Mouse (Mus musculus) hindbrain, postnatal 0 days (tissue): ENCODE measurements around the gene Foxd3. TPM values are rescaled to one million over a fixed set of nuclear protein-coding genes. Genes with fewer than 3 reads are reported as not detected.
"Not testable (repeated sequence)": the region's sequence is repeated elsewhere in the genome, so short reads cannot be mapped to it uniquely, and the experiment has no call there.

ENCODE experiments used
- ATAC-seq: fragments of 200-750 bp; cut with Nextera tagmentation; 2 replicates; pipeline ENCODE4 v1.8.0; 2017; ENCODE audit warnings: mild to moderate bottlenecking, moderate TSS enrichment, moderate library complexity
- DNase-seq: peaks from one replicate; pipeline ENCODE4 v3.0.0-alpha.2; 2015; ENCODE audit warnings: low spot score
- H3K27ac ChIP-seq: fragments of 300-500 bp; sonication (generic); 2 replicates; pipeline ENCODE4 v1.5.1; 2014; ENCODE audit warnings: mild to moderate bottlenecking
- H3K27me3 ChIP-seq: fragments of 300-500 bp; sonication (generic); 2 replicates; pipeline ENCODE4 v1.6.1; 2014; ENCODE audit warnings: low read length, mixed read lengths; ENCODE audit not compliant: insufficient read depth
- H3K36me3 ChIP-seq: fragments of 300-500 bp; sonication (generic); 2 replicates; pipeline ENCODE4 v1.6.1; 2014; ENCODE audit warnings: low read length, mixed read lengths; ENCODE audit not compliant: insufficient read depth
- H3K4me1 ChIP-seq: fragments of 300-500 bp; sonication (generic); 2 replicates; pipeline ENCODE4 v1.6.1; 2014; ENCODE audit warnings: antibody characterized with exemption, low read length, mixed read lengths; ENCODE audit not compliant: insufficient read depth
- H3K4me2 ChIP-seq: fragments of 300-500 bp; sonication (generic); 2 replicates; pipeline ENCODE4 v1.6.1; 2014; ENCODE audit warnings: low read depth, mild to moderate bottlenecking, low read length, moderate library complexity, mixed read lengths
- H3K4me3 ChIP-seq: fragments of 300-500 bp; sonication (generic); 2 replicates; pipeline ENCODE4 v1.5.1; 2014; ENCODE audit warnings: low read length
- H3K9ac ChIP-seq: fragments of 300-500 bp; sonication (generic); replicated peaks from 2 replicates; pipeline ENCODE4 v1.6.1; 2014; ENCODE audit warnings: mild to moderate bottlenecking, low read length, moderate library complexity, mixed read lengths
- H3K9me3 ChIP-seq: fragments of 300-500 bp; sonication (generic); 2 replicates; pipeline ENCODE4 v1.6.1; 2016; ENCODE audit warnings: low read length, mixed read lengths
- CTCF ChIP-seq: IDR thresholded peaks from 2 replicates; pipeline ENCODE4 v1.5.1; 2016; ENCODE audit warnings: antibody characterized with exemption, control low read depth, low read depth
- WGBS: fragments of 180-500 bp; shearing (Covaris S2); extraction: QIAGEN DNeasy Blood & Tissue Kit; methylation state at CpG from one replicate; pipeline ENCODE4 v1.1.7; 2014; 5-methylcytosine and 5-hydroxymethylcytosine counted together
- polyA plus RNA-seq: library from polyadenylated mRNA; unstranded; fragments of >200 nt; fragmentation: Nextera tagmentation; extraction: Ambion mirVana; gene quantifications from 2 replicates; pipeline ENCODE4 v1.2.1, GENCODE M21; 2015
- total RNA-seq: library from RNA; depleted of rRNA; stranded (reverse); fragments of >200 nt; gene quantifications from 2 replicates; pipeline ENCODE4 v1.2.3, GENCODE M21; 2014

The Foxd3 gene
- total and polyA plus RNA-seq, 2 experiments from 2014 or later = 1.1 to 5.3 TPM

GRCm38 (mm10) chr4:99636711-99637110, 19.4 kb upstream of the Foxd3 start:
- no peak for ATAC-seq
- WGBS = 90% methylated on average over 4 of the region's 4 CpGs
- no peak overlapping the region for H3K9ac ChIP-seq
- H3K36me3 ChIP-seq = no peaks in the 10 kb centered on the region
- no peaks in the 10 kb centered on the region for H3K27me3 ChIP-seq
- TF ChIP-seq CTCF = no peak
- H3K4me1 ChIP-seq = no peaks in the 10 kb centered on the region
- no peaks in the 10 kb centered on the region for H3K9me3 ChIP-seq
- no peak for DNase-seq
- no peak overlapping the region for H3K4me2 ChIP-seq
- H3K4me3 ChIP-seq = no peak overlapping the region
- no peak overlapping the region for H3K27ac ChIP-seq

- H3K4me2 ChIP-seq, H3K36me3 ChIP-seq, H3K4me1 ChIP-seq, H3K4me3 ChIP-seq, ATAC-seq, H3K9ac ChIP-seq, H3K27me3 ChIP-seq, H3K9me3 ChIP-seq, DNase-seq, H3K27ac ChIP-seq: not testable (repeated sequence)
- 97% methylated on average over 5 of the region's 5 CpGs for WGBS
Observed at GRCm38 (mm10) chr4:99640619-99641018, 15.5 kb upstream of the Foxd3 start.

- Histone ChIP-seq H3K4me2 (no peak overlapping the region), H3K36me3 (no peaks in the 10 kb centered on the region), H3K4me1 (no peaks in the 10 kb centered on the region), H3K27ac (no peak overlapping the region), H3K27me3 (0 out of 2 replicates have a peak, but pooled peaks cover 7% of the 10 kb centered on the region), H3K9me3 (no peaks in the 10 kb centered on the region), H3K4me3 (no peak overlapping the region), H3K9ac (no peak overlapping the region)
- WGBS = 43% methylated on average over 3 of the region's 3 CpGs
- DNase-seq (no peak), ATAC-seq (no peak)
- TF ChIP-seq CTCF = no peak
Observed at GRCm38 (mm10) chr4:99641920-99642319, 14.2 kb upstream of the Foxd3 start.

GRCm38 (mm10) chr4:99645560-99645959, 10.5 kb upstream of the Foxd3 start:
- H3K27ac ChIP-seq = no peak overlapping the region
- DNase-seq (no peak), ATAC-seq (no peak)
- H3K36me3 ChIP-seq = no peaks in the 10 kb centered on the region
- WGBS = 89% methylated on average over 4 of the region's 4 CpGs
- no peak overlapping the region for H3K4me2 ChIP-seq
- TF ChIP-seq CTCF = no peak
- peaks cover 39% of the 10 kb centered on the region for H3K27me3 ChIP-seq
- H3K4me3 ChIP-seq = no peak overlapping the region
- H3K9me3 ChIP-seq = no peaks in the 10 kb centered on the region
- no peaks in the 10 kb centered on the region for H3K4me1 ChIP-seq
- no peak overlapping the region for H3K9ac ChIP-seq

GRCm38 (mm10) chr4:99650088-99650944, 5.8 kb upstream of the Foxd3 start:
- Histone ChIP-seq H3K4me1 (no peaks in the 10 kb centered on the region), H3K9ac (no peak overlapping the region), H3K4me2 (no peak overlapping the region), H3K36me3 (no peaks in the 10 kb centered on the region), H3K27ac (no peak overlapping the region), H3K27me3 (peaks cover 69% of the 10 kb centered on the region), H3K9me3 (no peaks in the 10 kb centered on the region), H3K4me3 (no peak overlapping the region)
- 2% methylated on average over 43 of the region's 44 CpGs for WGBS
- no peak for DNase-seq
- no peak for ATAC-seq
- TF ChIP-seq CTCF = peak; percentile 54

DNA sequence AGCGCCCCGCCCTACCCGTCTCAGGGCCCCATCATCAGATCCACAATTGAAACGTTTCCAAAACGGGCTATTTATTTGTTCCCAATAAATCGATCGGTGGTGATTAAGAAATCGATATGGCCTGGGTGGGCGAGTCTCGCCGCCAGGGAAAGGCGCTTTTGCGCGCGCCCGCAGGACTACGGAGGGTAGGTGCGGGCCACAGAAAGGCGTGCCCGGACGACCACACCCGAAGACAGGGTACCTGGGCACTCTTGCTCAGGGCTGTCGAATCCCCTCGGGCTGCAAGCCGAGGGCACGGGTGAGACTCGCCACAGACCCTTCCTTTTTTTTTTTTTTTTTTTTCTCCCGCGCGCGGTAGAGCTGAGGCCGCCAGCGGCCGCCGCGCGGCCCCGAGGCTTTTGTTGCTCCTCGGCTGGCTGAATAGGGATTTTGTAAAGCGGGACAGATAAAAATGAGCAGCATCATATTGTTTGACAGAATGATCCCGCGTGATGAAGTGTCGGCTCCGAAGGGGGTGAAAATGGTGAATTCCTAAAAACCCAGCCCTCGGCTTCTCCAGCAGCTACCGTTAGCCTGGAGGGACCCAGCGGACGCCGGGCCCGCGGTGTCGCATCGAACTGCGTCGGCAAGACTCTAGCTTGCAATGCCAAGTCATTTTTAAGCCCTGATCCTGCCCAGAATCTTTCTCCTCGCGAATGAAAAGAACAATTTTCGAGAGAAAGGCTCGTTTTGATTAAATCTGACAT, 5.0 kb upstream of the Foxd3 start:
- Histone ChIP-seq H3K4me1 (no peaks in the 10 kb centered on the region), H3K27me3 (peaks cover 75% of the 10 kb centered on the region), H3K9ac (no peak overlapping the region), H3K9me3 (no peaks in the 10 kb centered on the region), H3K4me3 (peak overlapping the region; percentile 15), H3K36me3 (no peaks in the 10 kb centered on the region), H3K27ac (no peak overlapping the region), H3K4me2 (peak overlapping the region; percentile 30)
- 2% methylated on average over 57 of the region's 59 CpGs for WGBS
- TF ChIP-seq CTCF = no peak
- ATAC-seq = no peak
- DNase-seq = no peak
